Mouse (Mus musculus): ENCODE results near the gene Adap1. TPM values are rescaled to one million over a fixed set of nuclear protein-coding genes. Genes with fewer than 3 reads are reported as not detected.
"Not testable (repeated sequence)": the region's sequence is repeated elsewhere in the genome, so short reads cannot be mapped to it uniquely, and the experiment has no call there.

Adap1 gene
- polyA plus RNA-seq, 1 experiment from 2014 or later: 2.0 TPM

- H3K27ac ChIP-seq (ENCODE audit: low read depth, low read length): 0 out of 2 replicates have a peak overlapping the region, but pooled peaks have one; percentile 3
- H3K4me2 ChIP-seq (ENCODE audit: low read depth, low read length, severe bottlenecking): peak overlapping the region; percentile 80
- under 1% methylated on average over 33 of the region's 33 CpGs for whole genome bisulfite sequencing
- peak overlapping the region; percentile 58 for H3K4me3 ChIP-seq (ENCODE audit: low read depth, low read length)
- ATAC-seq (replicated peaks; ENCODE audit: low FRiP score): peak; percentile 91
- H3K36me3 ChIP-seq (ENCODE audit: control insufficient read depth, insufficient read depth, low read length): peaks cover 5% of the 10 kb centered on the region; the same call in 1 of the 2 replicates
- no peaks in the 10 kb centered on the region for H3K27me3 ChIP-seq (ENCODE audit: control insufficient read depth, insufficient read depth, low read length)
- 0 out of 2 replicates have a peak, but pooled peaks cover 2% of the 10 kb centered on the region for H3K4me1 ChIP-seq (replicated peaks; ENCODE audit: control insufficient read depth, insufficient read depth, low read length)
- H3K9me3 ChIP-seq (ENCODE audit: control insufficient read depth, low read length): no peaks in the 10 kb centered on the region
- peak; percentile 97 for DNase-seq (ENCODE audit: low spot score)
- peak overlapping the region; percentile 83 for H3K9ac ChIP-seq (ENCODE audit: low read length)
Observed at GRCm38 (mm10) chr5:139344687-139345363, 19.4 kb upstream of the Adap1 start.

- H3K36me3 ChIP-seq (ENCODE audit: control insufficient read depth, insufficient read depth, low read length): peaks cover 7% of the 10 kb centered on the region; the same call in 1 of the 2 replicates
- H3K9ac ChIP-seq (ENCODE audit: low read length): peak overlapping the region; percentile 83
- 8% methylated on average over 12 of the region's 12 CpGs for WGBS
- H3K27ac ChIP-seq (ENCODE audit: low read depth, low read length): 0 out of 2 replicates have a peak overlapping the region, but pooled peaks have one; percentile 3
- H3K4me2 ChIP-seq (ENCODE audit: low read depth, low read length, severe bottlenecking): peak overlapping the region; percentile 80
- DNase-seq (ENCODE audit: low spot score) (peak; percentile 92), ATAC-seq (replicated peaks; ENCODE audit: low FRiP score) (peak; percentile 74)
- no peaks in the 10 kb centered on the region for H3K27me3 ChIP-seq (ENCODE audit: control insufficient read depth, insufficient read depth, low read length)
- H3K4me3 ChIP-seq (ENCODE audit: low read depth, low read length): peak overlapping the region; percentile 58
- no peaks in the 10 kb centered on the region for H3K9me3 ChIP-seq (ENCODE audit: control insufficient read depth, low read length)
- H3K4me1 ChIP-seq (replicated peaks; ENCODE audit: control insufficient read depth, insufficient read depth, low read length): 0 out of 2 replicates have a peak, but pooled peaks cover 2% of the 10 kb centered on the region
Observed at GRCm38 (mm10) chr5:139344021-139344686, 18.7 kb upstream of the Adap1 start.

- Histone ChIP-seq H3K27me3 (ENCODE audit: control insufficient read depth, insufficient read depth, low read length) (no peaks in the 10 kb centered on the region), H3K27ac (ENCODE audit: low read depth, low read length) (no peak overlapping the region), H3K9ac (ENCODE audit: low read length) (no peak overlapping the region), H3K4me2 (ENCODE audit: low read depth, low read length, severe bottlenecking) (no peak overlapping the region), H3K9me3 (ENCODE audit: control insufficient read depth, low read length) (no peaks in the 10 kb centered on the region), H3K36me3 (ENCODE audit: control insufficient read depth, insufficient read depth, low read length) (peaks cover 12% of the 10 kb centered on the region), H3K4me1 (replicated peaks; ENCODE audit: control insufficient read depth, insufficient read depth, low read length) (0 out of 2 replicates have a peak, but pooled peaks cover 1% of the 10 kb centered on the region), H3K4me3 (ENCODE audit: low read depth, low read length) (no peak overlapping the region)
- no peak for DNase-seq (ENCODE audit: low spot score)
- WGBS: 87% methylated on average over 11 of the region's 11 CpGs
- no peak for ATAC-seq (replicated peaks; ENCODE audit: low FRiP score)
Observed at GRCm38 (mm10) chr5:139338891-139339290, 13.5 kb upstream of the Adap1 start.

DNA sequence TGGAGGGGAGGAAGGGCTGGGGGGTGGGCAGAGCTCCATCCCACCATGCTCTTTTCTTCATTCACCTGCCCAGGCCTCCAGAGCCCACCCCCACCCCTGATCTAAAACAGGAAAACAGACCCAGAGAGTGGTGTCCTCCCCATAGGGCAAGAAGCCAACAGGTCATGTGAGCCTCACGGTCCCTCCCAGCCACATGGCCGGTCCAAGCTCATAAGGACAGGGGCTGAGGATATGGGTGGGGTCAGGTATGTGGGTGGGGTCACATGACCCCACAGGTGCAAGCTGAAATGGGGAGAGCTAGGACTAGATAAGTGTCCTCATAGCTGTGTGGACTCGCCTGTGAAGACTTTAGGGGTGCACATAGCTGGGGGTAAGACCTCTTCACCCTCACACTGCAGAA lies 13.0 kb upstream of the Adap1 start:
- 98% methylated on average over 3 of the region's 3 CpGs for whole genome bisulfite sequencing
- peaks cover 12% of the 10 kb centered on the region for H3K36me3 ChIP-seq (ENCODE audit: control insufficient read depth, insufficient read depth, low read length)
- ATAC-seq (replicated peaks; ENCODE audit: low FRiP score): no peak

GRCm38 (mm10) chr5:139337826-139338370 lies 12.5 kb upstream of the Adap1 start:
- Histone ChIP-seq H3K4me1 (replicated peaks; ENCODE audit: control insufficient read depth, insufficient read depth, low read length) (no peaks in the 10 kb centered on the region), H3K27me3 (ENCODE audit: control insufficient read depth, insufficient read depth, low read length) (no peaks in the 10 kb centered on the region), H3K4me2 (ENCODE audit: low read depth, low read length, severe bottlenecking) (no peak overlapping the region), H3K9me3 (ENCODE audit: control insufficient read depth, low read length) (no peaks in the 10 kb centered on the region), H3K36me3 (ENCODE audit: control insufficient read depth, insufficient read depth, low read length) (peaks cover 12% of the 10 kb centered on the region), H3K27ac (ENCODE audit: low read depth, low read length) (no peak overlapping the region), H3K9ac (ENCODE audit: low read length) (no peak overlapping the region), H3K4me3 (ENCODE audit: low read depth, low read length) (no peak overlapping the region)
- no peak for DNase-seq (ENCODE audit: low spot score)
- WGBS: 88% methylated on average over 13 of the region's 13 CpGs
- ATAC-seq (replicated peaks; ENCODE audit: low FRiP score): no peak

More for the DNA sequence above, 13.0 kb upstream of the Adap1 start:
- Histone ChIP-seq H3K9ac (ENCODE audit: low read length) (no peak overlapping the region), H3K4me2 (ENCODE audit: low read depth, low read length, severe bottlenecking) (no peak overlapping the region), H3K27ac (ENCODE audit: low read depth, low read length) (no peak overlapping the region), H3K9me3 (ENCODE audit: control insufficient read depth, low read length) (no peaks in the 10 kb centered on the region), H3K4me1 (replicated peaks; ENCODE audit: control insufficient read depth, insufficient read depth, low read length) (no peaks in the 10 kb centered on the region), H3K4me3 (ENCODE audit: low read depth, low read length) (no peak overlapping the region), H3K27me3 (ENCODE audit: control insufficient read depth, insufficient read depth, low read length) (no peaks in the 10 kb centered on the region)
- DNase-seq (ENCODE audit: low spot score): no peak

GRCm38 (mm10) chr5:139335634-139336033 lies 10.2 kb upstream of the Adap1 start:
- 85% methylated on average over 4 of the region's 4 CpGs for WGBS
- Histone ChIP-seq H3K4me3 (ENCODE audit: low read depth, low read length) (no peak overlapping the region), H3K27me3 (ENCODE audit: control insufficient read depth, insufficient read depth, low read length) (no peaks in the 10 kb centered on the region), H3K9ac (ENCODE audit: low read length) (no peak overlapping the region), H3K36me3 (ENCODE audit: control insufficient read depth, insufficient read depth, low read length) (peaks cover 8% of the 10 kb centered on the region), H3K27ac (ENCODE audit: low read depth, low read length) (no peak overlapping the region), H3K4me1 (replicated peaks; ENCODE audit: control insufficient read depth, insufficient read depth, low read length) (no peaks in the 10 kb centered on the region), H3K4me2 (ENCODE audit: low read depth, low read length, severe bottlenecking) (no peak overlapping the region), H3K9me3 (ENCODE audit: control insufficient read depth, low read length) (no peaks in the 10 kb centered on the region)
- no peak for DNase-seq (ENCODE audit: low spot score)
- ATAC-seq (replicated peaks; ENCODE audit: low FRiP score): no peak

DNA sequence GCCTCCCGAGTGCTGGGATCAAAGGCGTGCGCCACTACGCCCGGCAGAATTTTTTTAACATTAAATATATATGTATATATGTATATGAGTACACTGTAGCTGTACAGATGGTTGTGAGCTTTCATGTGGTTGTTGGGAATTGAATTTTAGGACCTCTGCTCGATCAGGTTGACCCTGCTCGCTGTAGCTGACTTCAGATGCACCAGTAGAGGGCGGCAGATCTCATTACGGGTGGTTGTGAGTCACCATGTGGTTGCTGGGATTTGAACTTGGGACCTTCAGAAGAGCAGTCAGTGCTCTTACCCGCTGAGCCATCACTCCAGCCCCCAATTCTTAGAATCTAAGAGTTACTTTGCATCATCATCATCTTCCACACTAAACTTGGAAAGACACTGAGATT lies 9.0 kb upstream of the Adap1 start:
- not testable (repeated sequence) for H3K4me3 ChIP-seq (ENCODE audit: low read depth, low read length); ATAC-seq (replicated peaks; ENCODE audit: low FRiP score); H3K27me3 ChIP-seq (ENCODE audit: control insufficient read depth, insufficient read depth, low read length); H3K4me1 ChIP-seq (replicated peaks; ENCODE audit: control insufficient read depth, insufficient read depth, low read length); DNase-seq (ENCODE audit: low spot score); H3K36me3 ChIP-seq (ENCODE audit: control insufficient read depth, insufficient read depth, low read length); H3K9me3 ChIP-seq (ENCODE audit: control insufficient read depth, low read length); H3K27ac ChIP-seq (ENCODE audit: low read depth, low read length); H3K9ac ChIP-seq (ENCODE audit: low read length); H3K4me2 ChIP-seq (ENCODE audit: low read depth, low read length, severe bottlenecking)
- WGBS: 89% methylated on average over 10 of the region's 10 CpGs

GRCm38 (mm10) chr5:139333301-139334013 lies 8.0 kb upstream of the Adap1 start:
- WGBS: 88% methylated on average over 16 of the region's 16 CpGs
- Histone ChIP-seq H3K4me2 (ENCODE audit: low read depth, low read length, severe bottlenecking) (no peak overlapping the region), H3K4me3 (ENCODE audit: low read depth, low read length) (no peak overlapping the region), H3K9me3 (ENCODE audit: control insufficient read depth, low read length) (no peaks in the 10 kb centered on the region), H3K27ac (ENCODE audit: low read depth, low read length) (no peak overlapping the region), H3K27me3 (ENCODE audit: control insufficient read depth, insufficient read depth, low read length) (no peaks in the 10 kb centered on the region), H3K9ac (ENCODE audit: low read length) (no peak overlapping the region), H3K4me1 (replicated peaks; ENCODE audit: control insufficient read depth, insufficient read depth, low read length) (no peaks in the 10 kb centered on the region), H3K36me3 (ENCODE audit: control insufficient read depth, insufficient read depth, low read length) (peaks cover 4% of the 10 kb centered on the region)
- DNase-seq (ENCODE audit: low spot score) (no peak), ATAC-seq (replicated peaks; ENCODE audit: low FRiP score) (no peak)

Data from forebrain, embryonic 11.5 days (tissue).